Mouse (Mus musculus): ENCODE results near the gene Katnal1.

GRCm38 (mm10) chr5:148950064-148950463 lies 20.9 kb upstream of the Katnal1 start:
- no peak for TF ChIP-seq NRF1 (IDR thresholded peaks at IDR 0.05; ENCODE audit: insufficient read depth, low read depth, low read length, poor library complexity, severe bottlenecking)
- TF ChIP-seq MAX (IDR thresholded peaks at IDR 0.05; ENCODE audit: low read length) = no peak
- TF ChIP-seq HCFC1 (IDR thresholded peaks at IDR 0.05; ENCODE audit: low read depth, low read length) = no peak
- no peak for TF ChIP-seq POLR2A (IDR thresholded peaks at IDR 0.05; ENCODE audit: control insufficient read depth in 1 of 2, insufficient read depth in 1 of 2, low read depth in 1 of 2, low read length in 2 of 2, poor library complexity in 1 of 2)
- no peak for TF ChIP-seq CTCF (IDR thresholded peaks at IDR 0.05 in 2 of 3, conservative IDR thresholded peaks at IDR 0.05 in 1 of 3; ENCODE audit: control insufficient read depth in 1 of 3, insufficient read depth in 1 of 3, low read depth in 2 of 3, low read length in 3 of 3, poor library complexity in 1 of 3, severe bottlenecking in 1 of 3)
- TF ChIP-seq TCF12 (IDR thresholded peaks at IDR 0.05; ENCODE audit: low read depth, low read length) = no peak
